Mouse (Mus musculus): ENCODE measurements around the gene Ccdc66. TPM values are rescaled to one million over a fixed set of nuclear protein-coding genes. Genes with fewer than 3 reads are reported as not detected.

Gene Ccdc66
- 1.1 and 1.3 TPM in 2 replicates for polyA plus RNA-seq (2012; rRNA removed)

DNA sequence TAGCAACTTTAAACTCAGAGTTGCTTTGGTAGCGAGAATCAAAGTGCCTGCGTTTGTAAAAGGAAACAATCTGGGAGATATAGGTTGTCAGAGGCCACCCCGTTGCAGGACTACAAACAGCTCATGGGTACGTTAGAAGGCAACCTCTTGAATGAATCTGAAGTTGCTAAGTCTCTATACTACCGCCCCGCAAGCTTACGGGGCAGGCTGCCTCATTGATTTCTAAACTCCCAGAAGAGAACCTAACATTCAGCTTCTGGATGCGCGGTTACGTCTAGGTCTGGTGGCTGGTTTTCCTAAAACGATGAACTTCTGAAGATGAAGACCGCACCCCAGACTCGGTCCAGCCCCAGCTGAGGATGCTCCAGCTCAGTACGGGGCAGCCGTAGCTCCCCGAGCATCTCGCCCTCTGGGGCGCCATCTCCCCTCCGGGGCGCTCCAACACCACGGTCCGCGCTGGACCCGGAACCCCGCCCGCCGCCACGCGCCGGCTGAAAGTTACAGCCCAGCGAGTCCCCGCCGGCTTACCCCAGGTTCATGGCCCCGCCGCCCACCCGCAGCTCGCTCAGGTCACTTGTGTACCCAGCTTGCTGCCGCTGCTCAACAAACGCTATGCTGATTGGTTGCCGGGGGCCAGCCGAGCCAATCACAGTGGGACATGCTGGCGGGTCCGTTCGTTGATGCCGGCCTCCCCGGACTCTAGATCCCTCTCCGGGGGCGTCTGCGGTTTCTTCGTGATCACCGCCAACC lies at the start of gene Ccdc66:
Ccdc66 (minus strand) TSS at position 567 of the 750 bp plus-strand sequence.

Other genes starting within 250 kb of the Ccdc66 start
- gene Fam208a, start 79.6 kb downstream of the Ccdc66 start, polyA plus RNA-seq (2012; rRNA removed), result 2.0 and 2.6 TPM in 2 replicates
- gene Erc2, start 114.0 kb upstream of the Ccdc66 start, polyA plus RNA-seq (2012; rRNA removed), result 0.22 and 0.37 TPM in 2 replicates